Mouse (Mus musculus) forebrain, embryonic 15.5 days (tissue): Measurements from ENCODE around the gene Ndufv3. TPM values are rescaled to one million over a fixed set of nuclear protein-coding genes. Genes with fewer than 3 reads are reported as not detected.

Experiments used
- ATAC-seq: fragments of 200-750 bp; cut with Nextera tagmentation; replicated peaks from 2 replicates; pipeline ENCODE4 v1.8.0; 2017; ENCODE audit warnings: mild to moderate bottlenecking, moderate TSS enrichment, moderate library complexity
- H3K27ac ChIP-seq: fragments of 300-500 bp; sonication (generic); replicated peaks from 2 replicates; pipeline ENCODE4 v1.5.1; 2015; ENCODE audit warnings: mild to moderate bottlenecking, inconsistent platforms
- H3K27me3 ChIP-seq: fragments of 300-500 bp; sonication (generic); 2 replicates; pipeline ENCODE4 v1.6.1; 2015; ENCODE audit warnings: inconsistent platforms
- H3K36me3 ChIP-seq: fragments of 300-500 bp; sonication (generic); 2 replicates; pipeline ENCODE4 v1.6.1; 2015; ENCODE audit warnings: mild to moderate bottlenecking, inconsistent platforms
- H3K4me1 ChIP-seq: fragments of 300-500 bp; sonication (generic); 2 replicates; pipeline ENCODE4 v1.6.1; 2015; ENCODE audit warnings: inconsistent platforms
- H3K4me2 ChIP-seq: fragments of 300-500 bp; sonication (generic); replicated peaks from 2 replicates; pipeline ENCODE4 v1.6.1; 2015; ENCODE audit warnings: mild to moderate bottlenecking, inconsistent platforms
- H3K4me3 ChIP-seq: fragments of 300-500 bp; sonication (generic); 2 replicates; pipeline ENCODE4 v1.5.1; 2015; ENCODE audit warnings: mild to moderate bottlenecking, inconsistent platforms
- H3K9ac ChIP-seq: fragments of 300-500 bp; sonication (generic); replicated peaks from 2 replicates; pipeline ENCODE4 v1.6.1; 2015; ENCODE audit warnings: mild to moderate bottlenecking, inconsistent platforms
- H3K9me3 ChIP-seq: fragments of 300-500 bp; sonication (generic); 2 replicates; pipeline ENCODE4 v1.6.1; 2016; ENCODE audit warnings: inconsistent platforms
- WGBS: fragments of 180-500 bp; shearing (Covaris S2); methylation state at CpG from one replicate; pipeline ENCODE4 v1.1.7; 2015; ENCODE audit warnings: mixed read lengths; 5-methylcytosine and 5-hydroxymethylcytosine counted together
- polyA plus RNA-seq: library from polyadenylated mRNA; unstranded; fragments of >200 nt; fragmentation: Nextera tagmentation; extraction: Ambion mirVana; gene quantifications from 2 replicates; pipeline ENCODE4 v1.2.1, GENCODE M21; 2015

Ndufv3 gene
- polyA plus RNA-seq, 1 experiment from 2014 or later: 334 TPM

- Histone ChIP-seq H3K36me3 (peaks cover 70% of the 10 kb centered on the region), H3K4me2 (no peak overlapping the region), H3K4me1 (no peaks in the 10 kb centered on the region), H3K4me3 (no peak overlapping the region), H3K27ac (no peak overlapping the region), H3K27me3 (no peaks in the 10 kb centered on the region), H3K9ac (no peak overlapping the region), H3K9me3 (no peaks in the 10 kb centered on the region)
- WGBS: 97% methylated on average over 12 of the region's 12 CpGs
- ATAC-seq: no peak
Observed at GRCm38 (mm10) chr17:31499725-31500124, 20.2 kb upstream of the Ndufv3 start.

- Histone ChIP-seq H3K27me3 (no peaks in the 10 kb centered on the region), H3K9ac (no peak overlapping the region), H3K4me2 (no peak overlapping the region), H3K27ac (no peak overlapping the region), H3K36me3 (peaks cover 70% of the 10 kb centered on the region), H3K4me1 (no peaks in the 10 kb centered on the region), H3K9me3 (no peaks in the 10 kb centered on the region), H3K4me3 (no peak overlapping the region)
- WGBS: 94% methylated on average over 8 of the region's 8 CpGs
- ATAC-seq: no peak
Observed at GRCm38 (mm10) chr17:31500416-31500815, 19.5 kb upstream of the Ndufv3 start.

- H3K4me3 ChIP-seq: no peak overlapping the region
- no peak for ATAC-seq
- H3K36me3 ChIP-seq: peaks cover 68% of the 10 kb centered on the region
- H3K27me3 ChIP-seq: no peaks in the 10 kb centered on the region
- no peaks in the 10 kb centered on the region for H3K4me1 ChIP-seq
- H3K9ac ChIP-seq: no peak overlapping the region
- WGBS: 97% methylated on average over 3 of the region's 3 CpGs
- no peaks in the 10 kb centered on the region for H3K9me3 ChIP-seq
- no peak overlapping the region for H3K4me2 ChIP-seq
- no peak overlapping the region for H3K27ac ChIP-seq
Observed at GRCm38 (mm10) chr17:31500908-31501307, 19.0 kb upstream of the Ndufv3 start.

GRCm38 (mm10) chr17:31502261-31502927 is 17.5 kb upstream of the Ndufv3 start:
- peaks cover 64% of the 10 kb centered on the region for H3K36me3 ChIP-seq
- H3K4me2 ChIP-seq: no peak overlapping the region
- 94% methylated on average over 12 of the region's 12 CpGs for WGBS
- H3K4me3 ChIP-seq: no peak overlapping the region
- H3K4me1 ChIP-seq: no peaks in the 10 kb centered on the region
- ATAC-seq: no peak
- H3K27ac ChIP-seq: no peak overlapping the region
- H3K9me3 ChIP-seq: no peaks in the 10 kb centered on the region
- no peak overlapping the region for H3K9ac ChIP-seq
- no peaks in the 10 kb centered on the region for H3K27me3 ChIP-seq

GRCm38 (mm10) chr17:31503337-31503736 is 16.6 kb upstream of the Ndufv3 start:
- Histone ChIP-seq H3K9me3 (no peaks in the 10 kb centered on the region), H3K27me3 (no peaks in the 10 kb centered on the region), H3K4me1 (no peaks in the 10 kb centered on the region), H3K4me3 (no peak overlapping the region), H3K9ac (no peak overlapping the region), H3K27ac (no peak overlapping the region), H3K36me3 (peaks cover 62% of the 10 kb centered on the region), H3K4me2 (no peak overlapping the region)
- 94% methylated on average over 12 of the region's 12 CpGs for WGBS
- ATAC-seq: no peak

- Histone ChIP-seq H3K27ac (no peak overlapping the region), H3K36me3 (peaks cover 57% of the 10 kb centered on the region), H3K9ac (no peak overlapping the region), H3K27me3 (no peaks in the 10 kb centered on the region), H3K4me3 (no peak overlapping the region), H3K9me3 (no peaks in the 10 kb centered on the region), H3K4me2 (no peak overlapping the region), H3K4me1 (no peaks in the 10 kb centered on the region)
- ATAC-seq: no peak
- WGBS: 69% methylated on average over 2 of the region's 2 CpGs
Observed at GRCm38 (mm10) chr17:31503936-31504335, 16.0 kb upstream of the Ndufv3 start.

GRCm38 (mm10) chr17:31505013-31505412 is 14.9 kb upstream of the Ndufv3 start:
- no peak for ATAC-seq
- H3K27me3 ChIP-seq: no peaks in the 10 kb centered on the region
- peaks cover 59% of the 10 kb centered on the region for H3K36me3 ChIP-seq
- H3K4me2 ChIP-seq: no peak overlapping the region
- H3K4me3 ChIP-seq: no peak overlapping the region
- no peaks in the 10 kb centered on the region for H3K9me3 ChIP-seq
- no peaks in the 10 kb centered on the region for H3K4me1 ChIP-seq
- H3K9ac ChIP-seq: no peak overlapping the region
- no peak overlapping the region for H3K27ac ChIP-seq
- WGBS: 46% methylated on average over 5 of the region's 5 CpGs

- no peaks in the 10 kb centered on the region for H3K27me3 ChIP-seq
- H3K4me1 ChIP-seq: peaks cover 3% of the 10 kb centered on the region
- ATAC-seq: no peak
- peaks cover 50% of the 10 kb centered on the region for H3K36me3 ChIP-seq
- H3K4me3 ChIP-seq: no peak overlapping the region
- 88% methylated on average over 7 of the region's 7 CpGs for WGBS
- H3K9ac ChIP-seq: no peak overlapping the region
- H3K27ac ChIP-seq: no peak overlapping the region
- H3K4me2 ChIP-seq: no peak overlapping the region
- no peaks in the 10 kb centered on the region for H3K9me3 ChIP-seq
Observed at GRCm38 (mm10) chr17:31506282-31506681, 13.6 kb upstream of the Ndufv3 start.

- Histone ChIP-seq H3K9ac (no peak overlapping the region), H3K36me3 (peaks cover 23% of the 10 kb centered on the region), H3K27me3 (no peaks in the 10 kb centered on the region), H3K27ac (no peak overlapping the region), H3K4me2 (peak overlapping the region; percentile 80; the same call in 1 of the 2 replicates), H3K9me3 (no peaks in the 10 kb centered on the region), H3K4me3 (peak overlapping the region; percentile 77), H3K4me1 (peaks cover 13% of the 10 kb centered on the region)
- WGBS: 93% methylated on average over 6 of the region's 6 CpGs
- ATAC-seq: no peak
Observed at GRCm38 (mm10) chr17:31510944-31511343, 9.0 kb upstream of the Ndufv3 start.

GRCm38 (mm10) chr17:31511792-31512495 is 8.0 kb upstream of the Ndufv3 start:
- Histone ChIP-seq H3K4me3 (peak overlapping the region; percentile 77), H3K9ac (peak overlapping the region; percentile 66), H3K9me3 (no peaks in the 10 kb centered on the region), H3K27ac (peak overlapping the region; percentile 88), H3K4me1 (peaks cover 13% of the 10 kb centered on the region), H3K27me3 (no peaks in the 10 kb centered on the region), H3K36me3 (peaks cover 20% of the 10 kb centered on the region), H3K4me2 (peak overlapping the region; percentile 80)
- WGBS: under 1% methylated on average over 56 of the region's 56 CpGs
- ATAC-seq: peak; percentile 98

GRCm38 (mm10) chr17:31512593-31512992 is 7.3 kb upstream of the Ndufv3 start:
- H3K4me2 ChIP-seq: peak overlapping the region; percentile 80
- H3K9ac ChIP-seq: peak overlapping the region; percentile 66
- H3K4me3 ChIP-seq: peak overlapping the region; percentile 77
- 19% methylated on average over 6 of the region's 6 CpGs for WGBS
- peaks cover 13% of the 10 kb centered on the region for H3K4me1 ChIP-seq
- no peaks in the 10 kb centered on the region for H3K27me3 ChIP-seq
- peaks cover 13% of the 10 kb centered on the region for H3K36me3 ChIP-seq
- peak; percentile 23 for ATAC-seq
- peak overlapping the region; percentile 88 for H3K27ac ChIP-seq
- no peaks in the 10 kb centered on the region for H3K9me3 ChIP-seq

- Histone ChIP-seq H3K9ac (no peak overlapping the region), H3K4me3 (no peak overlapping the region), H3K27me3 (no peaks in the 10 kb centered on the region), H3K4me2 (no peak overlapping the region), H3K9me3 (no peaks in the 10 kb centered on the region), H3K4me1 (peaks cover 16% of the 10 kb centered on the region), H3K27ac (no peak overlapping the region), H3K36me3 (peaks cover 2% of the 10 kb centered on the region; the same call in 1 of the 2 replicates)
- 50% methylated on average over 1 of the region's 1 CpGs for WGBS
- ATAC-seq: no peak
Observed at GRCm38 (mm10) chr17:31514696-31515095, 5.2 kb upstream of the Ndufv3 start.
